Mouse (Mus musculus) activated CD4-positive, CD25-positive, alpha-beta regulatory T cell (primary cell): Measurements from ENCODE around the gene Il6st. TPM values are rescaled to one million over a fixed set of nuclear protein-coding genes. Genes with fewer than 3 reads are reported as not detected.

Experiments
- polyA plus RNA-seq, 2 experiments: library from polyadenylated mRNA; unstranded; fragments of 100-300 nt; shearing (Covaris generic); gene quantifications; one replicate each; pipeline ENCODE4 v1.2.1; 2017

Il6st gene
- 100 to 1,000 TPM in 1 of 2 experiments, 10 to 100 TPM in 1; 72.5 to 114 TPM for polyA plus RNA-seq

GRCm38 (mm10) chr13:112463868-112464625, at the start of gene Il6st:
Gene Il6st (plus strand): TSS chr13:112464070.

Other genes with a start within 250 kb of the Il6st start
- gene Ankrd55, start 175.6 kb upstream of the Il6st start, polyA plus RNA-seq, result 10 to 100 TPM in 1 of 2 experiments, 1 to 10 TPM in 1; 9.7 to 12.8 TPM
- under 1 TPM; 0.05 to 0.09 TPM for gene Il31ra, start 130.3 kb downstream of the Il6st start, polyA plus RNA-seq
- not detected for gene Ddx4, start 188.4 kb downstream of the Il6st start, polyA plus RNA-seq
- 10 to 100 TPM; 32.0 to 43.3 TPM for gene Slc38a9, start 196.7 kb downstream of the Il6st start, polyA plus RNA-seq